Mouse (Mus musculus): ENCODE measurements around the gene Dnajc14. TPM values are rescaled to one million over a fixed set of nuclear protein-coding genes. Genes with fewer than 3 reads are reported as not detected.

Gene Dnajc14
- total and polyA plus RNA-seq, 3 experiments: 27.7 to 36.7 TPM; not detected in 1

DNA sequence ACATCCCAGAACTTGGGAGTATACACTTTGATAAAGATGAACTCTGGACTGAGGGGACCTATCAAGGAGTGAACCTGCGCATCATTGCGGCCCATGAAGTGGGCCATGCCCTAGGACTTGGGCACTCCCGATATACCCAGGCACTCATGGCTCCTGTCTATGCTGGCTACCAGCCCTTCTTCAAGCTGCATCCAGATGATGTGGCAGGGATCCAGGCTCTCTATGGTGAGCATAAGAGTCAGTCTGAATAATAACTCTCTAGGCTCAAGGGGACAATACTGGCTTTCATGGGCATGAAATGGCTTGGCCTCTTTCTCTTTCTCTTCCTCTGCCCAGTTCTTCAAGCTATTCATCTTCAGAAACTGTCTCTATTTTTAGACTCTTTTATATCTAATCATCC is 8.3 kb upstream of the Dnajc14 start (continued):
- TF ChIP-seq NRF1 (IDR thresholded peaks at IDR 0.05; ENCODE audit: insufficient read depth, low read depth, low read length, poor library complexity, severe bottlenecking): no peak

DNA sequence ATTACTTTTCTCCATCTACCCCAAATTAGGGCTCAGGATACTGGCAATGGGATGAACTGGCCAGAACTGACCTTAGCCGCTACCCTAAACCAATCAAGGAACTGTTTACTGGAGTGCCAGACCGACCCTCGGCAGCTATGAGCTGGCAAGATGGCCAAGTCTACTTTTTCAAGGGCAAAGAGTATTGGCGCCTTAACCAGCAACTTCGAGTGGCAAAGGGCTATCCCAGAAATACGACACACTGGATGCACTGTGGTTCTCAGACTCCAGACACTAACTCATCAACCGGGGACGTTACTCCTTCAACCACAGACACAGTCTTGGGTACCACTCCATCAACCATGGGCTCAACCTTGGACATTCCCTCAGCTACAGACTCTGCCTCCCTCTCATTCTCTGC is 5.2 kb upstream of the Dnajc14 start:
- no peaks in the 10 kb centered on the region for H3K36me3 ChIP-seq (ENCODE audit: control insufficient read depth in 1 of 2, insufficient read depth in 2 of 2, low read length in 2 of 2)
- H3K4me3 ChIP-seq (ENCODE audit: control insufficient read depth in 1 of 2, insufficient read depth in 1 of 2, low read depth in 2 of 2, low read length in 2 of 2): no peak overlapping the region
- no peak overlapping the region for H3K9ac ChIP-seq (ENCODE audit: control insufficient read depth, low read depth, low read length, poor library complexity, severe bottlenecking)
- DNase-seq (ENCODE audit: low read depth, low spot score): no peak
- H3K27me3 ChIP-seq (ENCODE audit: control insufficient read depth in 1 of 2, insufficient read depth in 2 of 2, low read length in 2 of 2): no peaks in the 10 kb centered on the region
- peaks cover 0 to 4% of the 10 kb centered on the region in 2 experiments; a peak in 1 of 4 replicates for H3K4me1 ChIP-seq (ENCODE audit: control insufficient read depth in 1 of 2, insufficient read depth in 2 of 2, low read length in 2 of 2)
- no peak overlapping the region for H3K27ac ChIP-seq (ENCODE audit: control insufficient read depth, low read depth, low read length)
- H3K79me2 ChIP-seq (ENCODE audit: control insufficient read depth, insufficient read depth, low read length, poor library complexity): no peaks in the 10 kb centered on the region
- TF ChIP-seq TAL1 (IDR thresholded peaks at IDR 0.05; ENCODE audit: low read length) (no peak), ETS1 (IDR thresholded peaks at IDR 0.05; ENCODE audit: low read depth, low read length) (no peak), CTCF (IDR thresholded peaks at IDR 0.05 in 2 of 3, conservative IDR thresholded peaks at IDR 0.05 in 1 of 3; ENCODE audit: control insufficient read depth in 1 of 3, insufficient read depth in 1 of 3, low read depth in 2 of 3, low read length in 3 of 3, poor library complexity in 1 of 3, severe bottlenecking in 1 of 3) (no peak), EP300 (IDR thresholded peaks at IDR 0.05; ENCODE audit: low read depth in 1 of 2, low read length in 2 of 2) (no peak), BHLHE40 (IDR thresholded peaks at IDR 0.05; ENCODE audit: borderline replicate concordance, low read depth, low read length) (no peak), GATA1 (IDR thresholded peaks at IDR 0.05; ENCODE audit: low read depth, low read length) (no peak), NELFE (IDR thresholded peaks at IDR 0.05; ENCODE audit: low read depth, low read length) (no peak), USF1 (IDR thresholded peaks at IDR 0.05; ENCODE audit: low read depth, low read length) (no peak), MEF2A (IDR thresholded peaks at IDR 0.05; ENCODE audit: extremely low read depth, insufficient replicate concordance, low read depth, low read length, poor library complexity, severe bottlenecking) (no peak), GABPA (IDR thresholded peaks at IDR 0.05; ENCODE audit: low read depth, low read length) (no peak), ZNF384 (IDR thresholded peaks at IDR 0.05; ENCODE audit: low read depth, low read length) (no peak), RAD21 (IDR thresholded peaks at IDR 0.05; ENCODE audit: low read depth, low read length) (no peak), NRF1 (IDR thresholded peaks at IDR 0.05; ENCODE audit: insufficient read depth, low read depth, low read length, poor library complexity, severe bottlenecking) (no peak), MXI1 (IDR thresholded peaks at IDR 0.05; ENCODE audit: low read depth, low read length) (no peak), MAZ (IDR thresholded peaks at IDR 0.05; ENCODE audit: low read depth, low read length) (no peak), RCOR1 (IDR thresholded peaks at IDR 0.05; ENCODE audit: low read depth, low read length) (no peak), SIN3A (IDR thresholded peaks at IDR 0.05; ENCODE audit: low read length) (no peak)
- H3K9me3 ChIP-seq (replicated peaks; ENCODE audit: insufficient read depth, low read length): no peaks in the 10 kb centered on the region

DNA sequence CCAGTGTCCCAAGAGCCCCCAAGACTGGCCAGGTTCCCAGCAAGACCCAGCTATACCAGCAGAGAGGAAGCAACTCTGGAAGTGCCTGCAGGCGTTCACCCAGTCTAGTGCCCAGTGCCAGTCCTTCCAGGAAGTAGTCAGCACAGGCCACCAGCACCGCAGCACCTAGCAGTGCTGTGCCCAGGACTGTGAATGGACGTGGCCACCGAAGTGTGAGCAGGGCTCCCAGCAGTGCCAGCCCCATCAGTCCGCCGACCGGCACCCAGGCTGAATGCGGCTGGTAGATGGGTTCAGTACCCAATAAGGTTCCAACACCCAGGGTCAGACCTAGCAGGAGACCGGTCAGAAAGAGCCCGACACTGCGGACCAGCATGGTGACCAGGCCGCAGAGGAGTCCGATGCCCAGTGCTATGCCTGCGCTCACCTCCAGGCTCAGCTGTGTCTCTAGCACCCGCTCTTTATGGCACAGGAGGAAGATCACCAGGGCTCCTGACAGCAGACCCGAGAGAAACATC is 1.8 kb upstream of the Dnajc14 start:
- Histone ChIP-seq H3K36me3 (ENCODE audit: control insufficient read depth in 1 of 2, insufficient read depth in 2 of 2, low read length in 2 of 2) (no peaks in the 10 kb centered on the region; a peak in 1 of 4 replicates), H3K27me3 (ENCODE audit: control insufficient read depth in 1 of 2, insufficient read depth in 2 of 2, low read length in 2 of 2) (no peaks in the 10 kb centered on the region), H3K4me1 (ENCODE audit: control insufficient read depth in 1 of 2, insufficient read depth in 2 of 2, low read length in 2 of 2) (peaks cover 0 to 5% of the 10 kb centered on the region in 2 experiments; a peak in 3 of 4 replicates), H3K27ac (ENCODE audit: control insufficient read depth, low read depth, low read length) (no peak overlapping the region), H3K79me2 (ENCODE audit: control insufficient read depth, insufficient read depth, low read length, poor library complexity) (peaks cover 16% of the 10 kb centered on the region), H3K4me3 (ENCODE audit: control insufficient read depth in 1 of 2, insufficient read depth in 1 of 2, low read depth in 2 of 2, low read length in 2 of 2) (no peak overlapping the region), H3K9ac (ENCODE audit: control insufficient read depth, low read depth, low read length, poor library complexity, severe bottlenecking) (no peak overlapping the region), H3K9me3 (replicated peaks; ENCODE audit: insufficient read depth, low read length) (no peaks in the 10 kb centered on the region)
- no peak for DNase-seq (ENCODE audit: low read depth, low spot score)
- TF ChIP-seq CHD2 (IDR thresholded peaks at IDR 0.05; ENCODE audit: low read length) (no peak), ZNF384 (IDR thresholded peaks at IDR 0.05; ENCODE audit: low read depth, low read length) (no peak), SMC3 (IDR thresholded peaks at IDR 0.05; ENCODE audit: low read depth, low read length) (no peak), CHD1 (IDR thresholded peaks at IDR 0.05; ENCODE audit: low read depth, low read length) (no peak), POLR2AphosphoS5 (IDR thresholded peaks at IDR 0.05; ENCODE audit: borderline replicate concordance, low read depth, low read length) (no peak), E2F4 (IDR thresholded peaks at IDR 0.05; ENCODE audit: borderline replicate concordance, low read depth, low read length) (no peak), USF2 (IDR thresholded peaks at IDR 0.05; ENCODE audit: borderline replicate concordance in 1 of 2, insufficient read depth in 1 of 2, low read depth in 1 of 2, low read length in 2 of 2) (no peak)
